Mouse (Mus musculus) spleen, postnatal 14 days (tissue): ENCODE results near the gene Lcor.

ENCODE experiments used
- DNase-seq, 2 experiments: peaks; one replicate each; pipeline ENCODE4 v3.0.0; 2021 to 2022; ENCODE audit warnings: low spot score in 2 of 2

The Lcor gene

DNA sequence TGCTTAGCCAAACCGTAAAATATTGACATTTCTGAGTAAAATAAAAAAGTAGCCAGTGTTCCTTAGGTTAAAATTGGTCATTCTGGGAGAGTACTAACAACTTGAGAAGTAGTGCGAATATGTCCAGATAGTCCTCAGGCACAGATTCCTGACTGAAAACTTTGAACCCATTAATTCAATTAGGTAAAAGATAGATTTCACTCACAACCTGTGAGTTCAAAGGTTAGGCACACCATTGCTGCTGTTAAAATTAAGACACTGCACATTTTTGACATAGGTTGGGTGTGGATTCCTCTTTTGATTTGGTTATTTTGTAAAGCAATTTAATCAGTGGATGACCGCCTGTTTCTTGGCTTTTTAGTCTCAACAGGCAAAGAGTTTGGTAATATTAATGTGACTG, 78.4 kb downstream of the Lcor start:
- DNase-seq: no peak

DNA sequence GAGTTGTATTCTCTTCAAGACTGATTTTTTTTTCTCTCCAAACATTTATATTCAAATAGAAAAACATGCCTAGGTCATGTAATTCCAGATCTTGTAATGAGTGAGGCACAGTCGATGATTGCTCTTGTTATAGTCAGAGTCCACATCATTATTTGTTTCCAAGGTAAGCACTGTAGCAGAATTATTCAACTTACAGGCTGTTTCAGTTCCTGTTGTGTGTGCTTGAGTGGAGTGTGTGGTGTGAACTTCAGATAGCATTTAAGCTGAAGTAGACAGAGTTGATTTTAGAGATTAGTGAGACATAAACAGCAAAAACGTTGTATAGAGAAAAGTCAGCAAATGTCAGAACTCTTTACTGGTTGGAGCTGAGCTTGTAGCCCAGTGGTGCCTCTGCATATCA, 86.4 kb downstream of the Lcor start:
- no peak for DNase-seq

DNA sequence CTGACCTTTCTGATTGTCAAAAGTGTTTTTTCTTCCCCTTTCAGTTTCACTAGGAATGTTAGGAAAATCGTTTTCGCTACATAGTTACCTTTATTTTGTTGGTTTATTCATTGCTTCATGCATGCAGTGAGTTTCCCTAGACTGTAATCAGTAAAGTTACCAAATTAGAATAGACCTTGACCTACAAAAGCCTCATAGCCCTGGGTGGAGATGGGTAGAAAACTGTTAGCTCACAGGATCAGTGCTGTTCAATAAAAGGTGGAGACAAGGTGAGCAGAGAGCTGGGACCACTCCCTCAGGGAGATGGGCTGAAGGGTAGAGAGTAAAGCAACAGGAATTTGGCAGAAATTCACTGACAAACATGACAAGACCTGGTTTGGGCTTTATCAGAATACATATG, 91.3 kb downstream of the Lcor start:
- DNase-seq: no peak

DNA sequence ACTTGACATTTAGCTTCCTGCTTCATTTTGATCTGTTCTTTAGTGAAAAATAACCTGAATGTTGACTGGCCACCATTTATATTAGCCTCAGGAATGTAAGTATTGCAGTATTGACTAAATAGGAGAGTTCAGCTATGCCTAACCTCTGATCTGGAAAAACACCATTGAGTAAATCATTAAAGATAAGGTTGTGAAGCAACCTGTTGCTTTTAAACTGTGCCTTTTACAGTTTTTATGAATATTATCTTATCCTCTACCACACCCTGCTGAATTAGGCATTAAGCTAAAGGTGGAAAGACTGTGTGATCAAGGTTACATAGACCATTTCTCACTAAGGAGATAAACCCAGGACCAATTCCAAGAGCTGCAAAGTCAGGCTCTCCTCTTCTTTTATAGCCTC, 95.1 kb downstream of the Lcor start:
- DNase-seq: no peak

DNA sequence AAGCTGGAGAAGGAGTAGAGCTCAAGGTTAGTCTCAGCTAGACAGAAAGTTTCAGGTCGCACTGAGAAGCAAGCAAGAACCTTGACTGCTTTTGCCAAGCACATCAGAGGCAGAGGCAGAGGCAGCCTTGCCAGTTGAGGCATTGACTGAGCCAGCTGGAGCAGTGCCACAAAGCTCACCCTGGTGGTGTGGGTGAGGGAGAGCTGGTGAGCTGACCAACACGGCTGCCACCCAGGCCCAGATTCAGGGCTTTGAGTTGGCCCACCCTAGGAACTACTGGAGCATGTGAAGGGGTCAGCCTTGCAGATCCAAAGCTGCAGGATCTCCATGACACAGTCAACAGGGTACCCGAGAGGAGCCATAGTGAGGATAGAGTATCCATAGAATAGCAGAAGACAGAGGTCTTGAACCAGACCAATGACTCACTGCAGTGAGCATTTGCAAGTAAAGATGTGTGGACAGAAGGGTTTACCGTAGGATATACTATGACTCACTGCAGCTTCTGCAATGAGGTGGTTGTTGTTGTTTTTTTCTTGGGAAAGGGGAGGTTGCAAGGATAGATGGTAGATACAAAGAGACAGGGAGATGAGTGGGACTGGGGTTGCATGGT, 97.0 kb downstream of the Lcor start:
- no peak for DNase-seq

DNA sequence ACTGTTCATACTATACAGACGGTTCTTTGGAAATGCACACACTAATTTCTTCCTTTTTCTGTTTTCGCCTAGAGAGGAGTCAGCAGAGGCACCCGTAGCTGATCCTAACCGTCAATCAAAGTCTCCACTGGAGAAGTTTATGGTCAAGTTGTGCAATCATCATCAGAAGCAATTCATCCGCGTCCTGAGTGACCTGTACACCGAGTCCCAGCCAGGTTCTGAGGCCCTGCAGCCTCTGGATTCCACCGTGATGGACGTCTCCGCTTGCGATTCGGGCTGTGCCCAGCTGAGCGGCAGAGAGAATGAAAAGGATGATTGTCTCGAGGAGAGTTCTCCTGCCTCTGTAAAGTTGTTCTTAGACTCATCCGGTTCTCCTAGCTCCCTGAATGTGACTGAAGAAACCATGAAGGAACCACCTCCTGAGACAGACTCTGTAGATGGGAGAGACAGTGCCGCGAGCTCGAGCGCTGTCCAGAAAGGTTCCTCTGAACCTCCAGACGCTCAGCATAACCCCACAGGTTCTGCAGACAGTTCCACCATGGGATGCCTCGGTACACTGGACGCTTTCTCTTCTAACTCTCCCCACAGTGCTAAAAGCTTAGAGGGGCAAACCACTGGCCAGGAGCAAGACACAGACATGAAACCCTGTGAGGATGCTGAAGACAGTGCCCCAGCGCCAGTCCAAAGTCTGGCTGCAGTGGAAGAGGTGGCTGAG, 99.4 kb downstream of the Lcor start, which contains the start of gene Gm340:
Gene Gm340, plus strand, starts transcription at position 665 of the 715 bp plus-strand sequence.
- no peak for DNase-seq

DNA sequence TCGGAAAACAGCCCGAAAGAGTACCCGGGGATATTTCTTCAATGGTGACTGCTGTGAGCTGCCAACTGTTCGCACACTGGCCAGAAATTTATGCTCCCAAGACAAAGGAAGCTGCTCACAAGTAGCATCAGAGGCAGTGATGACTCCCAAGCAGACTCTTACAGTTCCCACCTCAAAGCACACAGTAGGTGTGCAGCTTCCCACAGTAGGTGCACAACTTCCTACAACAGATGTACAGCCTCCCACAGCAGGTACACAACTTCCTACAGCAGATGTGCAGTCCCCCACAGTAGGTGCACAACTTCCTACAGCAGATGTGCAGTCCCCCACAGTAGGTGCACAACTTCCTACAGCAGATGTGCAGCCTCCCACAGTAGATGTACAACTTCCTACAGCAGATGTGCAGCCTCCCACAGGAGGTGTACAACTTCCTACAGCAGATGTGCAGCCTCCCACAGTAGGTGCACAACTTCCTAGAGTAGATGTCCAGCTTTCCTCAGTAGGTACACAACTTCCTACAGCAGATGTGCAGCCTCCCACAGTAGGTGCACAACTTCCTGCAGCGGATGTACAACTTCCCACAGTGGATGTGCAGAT, 100.6 kb downstream of the Lcor start:
- DNase-seq: no peak

DNA sequence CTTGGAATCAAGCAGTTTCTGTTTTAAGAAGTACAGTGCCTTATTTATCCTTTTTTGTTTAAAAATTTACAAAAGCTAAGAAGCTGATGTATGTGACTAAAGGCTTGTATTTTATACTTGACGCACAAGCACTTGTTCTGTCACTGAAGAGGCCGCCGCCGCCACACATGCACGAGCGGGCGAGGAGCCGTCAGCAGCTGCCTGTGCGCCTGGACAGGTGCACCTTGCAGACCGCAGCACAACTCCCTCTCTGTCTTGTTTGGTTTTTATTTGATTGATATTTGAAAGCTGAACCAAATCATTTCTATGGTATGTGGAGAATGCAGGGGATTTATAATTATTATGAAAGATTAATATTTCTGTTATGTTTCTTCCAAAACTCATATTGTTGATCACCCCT, 104.3 kb downstream of the Lcor start:
- DNase-seq: no peak

DNA sequence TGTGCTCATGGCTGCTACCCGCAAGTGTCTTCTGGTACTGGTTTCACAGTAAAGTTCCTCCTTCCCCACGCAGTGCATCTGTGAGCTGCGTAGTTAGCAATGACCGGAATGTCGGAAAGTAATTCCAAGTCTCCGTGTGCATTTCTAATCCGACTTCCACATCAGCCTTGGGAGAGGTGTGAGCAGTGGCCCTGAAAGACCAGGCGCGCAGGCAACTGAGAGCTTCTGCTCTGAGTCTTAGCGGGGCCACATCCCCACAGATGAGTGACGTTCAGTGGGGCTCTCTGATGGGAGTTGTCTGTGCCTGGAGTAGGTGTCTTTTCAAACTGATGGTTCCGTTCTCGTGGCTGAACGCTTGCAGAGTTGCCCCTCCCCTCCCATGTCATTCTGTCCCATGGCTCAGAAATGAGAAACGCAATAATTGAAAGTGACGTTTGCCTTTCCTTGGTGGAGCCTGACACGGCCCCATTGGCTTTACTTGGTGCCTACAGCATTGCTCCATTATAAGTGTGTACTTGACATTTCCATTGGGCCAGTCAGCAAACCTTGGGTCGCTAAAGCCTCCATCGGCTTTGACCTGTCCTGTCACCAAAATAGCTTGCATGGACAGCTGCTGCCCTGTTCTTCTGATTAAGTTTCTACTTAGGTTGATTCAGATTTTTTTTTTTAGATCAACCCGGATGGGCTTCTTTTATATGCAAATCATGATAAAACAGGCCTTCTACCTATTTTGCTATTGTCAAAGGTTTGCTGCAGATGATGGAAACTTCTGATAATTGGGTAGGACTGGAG, 105.2 kb downstream of the Lcor start:
- DNase-seq: no peak

DNA sequence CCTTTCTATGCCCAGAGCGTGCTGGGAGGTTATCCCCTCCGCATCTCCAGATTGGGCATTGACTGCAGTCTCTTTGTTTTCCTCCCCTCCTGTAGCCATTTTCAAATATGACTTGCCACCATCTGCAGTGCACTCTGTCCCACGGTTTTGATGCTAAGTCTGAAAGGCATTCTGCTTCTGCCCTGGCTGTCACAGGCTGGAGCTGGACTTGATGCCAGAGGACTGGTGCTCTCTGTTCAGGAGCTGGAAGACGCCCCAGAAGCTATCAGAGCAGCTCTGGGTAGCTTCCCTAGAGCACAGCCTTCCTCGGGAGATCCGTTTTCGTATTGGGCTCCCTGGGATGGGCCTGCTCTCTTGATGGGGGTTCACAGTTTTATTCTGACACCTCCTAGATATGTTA, 106.6 kb downstream of the Lcor start:
- DNase-seq: no peak

DNA sequence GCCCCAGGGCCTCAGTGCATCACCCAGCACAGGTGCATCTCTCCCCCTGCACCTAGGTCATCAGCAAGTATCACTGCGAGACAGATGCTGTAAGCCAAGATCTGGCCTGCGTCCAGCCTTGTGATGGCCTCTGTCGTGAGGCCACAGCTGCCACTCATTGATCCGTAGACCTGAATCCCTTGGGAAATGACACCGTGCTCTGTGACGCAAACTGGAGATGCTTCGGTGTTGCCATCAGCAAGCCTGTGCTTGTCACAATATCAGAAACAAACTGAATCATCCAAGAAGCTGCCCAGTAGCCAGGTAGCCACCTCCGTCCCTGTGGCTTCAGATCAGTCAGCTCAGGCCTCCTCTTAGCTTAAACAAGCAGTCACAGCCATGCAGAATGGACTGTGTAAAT, 107.2 kb downstream of the Lcor start:
- no peak for DNase-seq

DNA sequence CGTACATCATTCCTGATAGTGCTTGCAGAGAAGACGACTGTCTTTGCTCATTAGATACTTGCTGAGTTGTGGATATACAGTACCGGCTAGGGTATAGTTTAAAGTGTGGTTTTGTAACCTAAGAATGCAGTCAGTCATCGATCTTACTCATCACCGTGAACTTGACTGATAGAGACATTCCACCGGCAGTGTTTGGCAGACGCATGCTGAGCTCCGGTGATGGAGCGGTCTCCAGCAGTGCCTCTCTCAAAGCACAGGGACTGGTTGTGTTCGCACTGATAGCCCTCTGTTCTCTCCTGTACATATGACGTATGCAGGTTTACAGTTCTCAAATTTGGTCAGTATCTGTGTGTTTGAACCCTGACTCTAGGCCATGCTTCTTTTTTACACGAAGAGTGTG, 109.4 kb downstream of the Lcor start:
- DNase-seq: no peak

DNA sequence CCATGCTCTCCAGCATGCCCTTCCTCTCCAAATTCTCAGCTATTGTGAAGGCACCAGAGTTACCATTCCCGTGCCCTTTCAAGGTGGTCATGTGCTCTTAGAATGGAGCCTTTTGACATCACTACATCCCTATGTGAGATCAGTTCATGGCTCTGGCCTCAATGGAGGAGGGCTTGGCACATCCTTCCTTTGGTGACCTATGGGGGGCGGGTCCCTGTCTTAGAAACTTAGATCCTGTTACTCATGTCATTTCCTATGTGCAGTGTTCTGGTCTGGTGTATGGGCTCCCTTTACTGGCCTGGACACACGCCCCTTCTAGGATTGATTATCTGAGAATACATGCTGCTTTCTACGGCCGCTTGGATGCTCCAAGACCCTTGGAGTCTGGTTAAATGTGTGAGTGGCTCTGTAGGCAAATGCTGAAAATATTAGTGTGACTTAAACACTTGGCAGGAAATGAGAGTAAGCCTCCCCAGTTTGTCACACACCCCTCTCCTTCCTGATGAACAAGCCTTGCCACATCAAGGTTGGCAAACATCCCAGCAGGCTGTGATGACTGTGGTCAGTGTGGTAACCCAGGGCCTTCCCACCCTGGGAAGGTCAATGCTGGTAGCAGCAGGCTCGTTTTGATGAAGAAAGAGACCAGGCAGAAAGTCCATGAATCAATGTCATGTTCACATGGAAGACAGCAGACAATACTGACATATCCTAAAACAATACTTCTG, 114.9 kb downstream of the Lcor start:
- no peak for DNase-seq

DNA sequence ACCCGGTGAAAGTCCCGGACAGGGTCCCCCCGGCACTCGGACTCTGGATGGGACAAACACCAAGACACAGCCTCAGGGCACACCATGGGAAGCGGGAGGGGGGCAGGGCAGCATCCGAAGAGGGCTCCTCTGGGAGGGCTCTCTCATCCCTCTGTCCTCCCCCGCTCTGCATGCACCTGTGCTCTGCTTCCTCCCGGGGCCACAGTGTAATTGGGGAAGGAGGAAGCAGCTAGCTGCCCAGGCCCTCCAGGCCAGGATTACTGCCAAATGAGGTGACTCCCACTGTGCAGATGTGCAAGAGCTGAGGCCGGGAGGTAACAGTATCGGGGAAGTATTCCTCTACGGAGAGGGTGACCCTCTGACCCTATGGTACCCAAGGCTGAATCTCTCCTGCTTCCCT, 118.2 kb downstream of the Lcor start:
- no peak for DNase-seq

DNA sequence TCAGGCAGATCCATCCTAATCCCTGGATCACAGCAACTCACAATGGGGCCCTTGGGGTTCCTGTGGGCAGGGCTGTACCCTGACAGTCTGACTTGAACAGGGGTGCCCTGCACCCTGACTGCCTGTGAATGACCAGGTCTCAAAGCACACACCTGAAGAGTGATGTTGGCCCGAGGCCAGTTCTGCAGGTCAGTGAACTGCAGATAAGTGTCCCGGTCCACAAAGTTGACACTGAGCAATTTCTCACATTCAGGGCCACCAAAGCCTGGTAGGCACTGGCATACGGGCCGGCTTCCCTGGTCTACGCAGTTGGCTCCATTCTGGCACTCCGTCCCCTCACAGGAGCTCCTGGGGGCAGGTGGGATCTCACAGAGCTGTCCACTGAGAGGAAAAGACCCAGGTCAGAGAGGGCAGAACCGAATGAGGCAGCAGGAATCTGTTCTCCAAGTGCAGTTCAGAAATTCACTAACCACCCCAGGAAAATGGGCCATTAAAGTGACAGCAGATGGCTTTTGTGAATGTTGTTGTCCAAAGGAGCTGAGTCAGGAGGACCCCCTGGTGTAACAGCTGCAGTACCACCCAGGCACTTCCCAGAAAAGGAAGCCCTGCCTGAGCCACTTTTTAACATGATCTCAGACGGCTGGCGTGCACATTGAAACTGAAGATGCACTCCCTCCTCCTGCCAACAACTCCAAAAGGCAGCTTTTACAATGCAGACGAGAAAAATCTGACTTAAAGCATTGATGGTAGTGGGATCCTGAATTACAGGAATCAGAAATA, 124.0 kb downstream of the Lcor start:
- DNase-seq: no peak

DNA sequence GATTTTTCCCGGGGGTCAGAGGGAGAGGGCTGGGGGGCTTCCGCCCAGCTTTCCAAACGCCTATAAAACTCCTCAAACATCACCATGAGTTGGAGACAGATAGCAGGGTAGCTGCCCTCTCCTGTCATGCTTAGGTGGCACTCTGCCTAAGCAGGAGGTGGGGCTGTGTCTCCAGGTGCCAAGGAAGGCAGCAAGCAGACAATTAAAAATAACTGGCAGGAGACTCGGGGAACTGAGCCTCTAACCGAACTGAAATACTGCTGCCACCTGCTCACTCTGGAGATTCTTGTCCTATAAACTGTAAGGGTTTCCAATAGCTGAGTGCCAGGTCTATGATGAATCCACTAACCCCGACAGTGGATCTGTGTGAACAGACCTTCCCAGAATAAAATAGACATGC, 129.2 kb downstream of the Lcor start:
- DNase-seq: no peak
